Mouse (Mus musculus): ENCODE measurements around the gene Ank3.

The Ank3 gene

DNA sequence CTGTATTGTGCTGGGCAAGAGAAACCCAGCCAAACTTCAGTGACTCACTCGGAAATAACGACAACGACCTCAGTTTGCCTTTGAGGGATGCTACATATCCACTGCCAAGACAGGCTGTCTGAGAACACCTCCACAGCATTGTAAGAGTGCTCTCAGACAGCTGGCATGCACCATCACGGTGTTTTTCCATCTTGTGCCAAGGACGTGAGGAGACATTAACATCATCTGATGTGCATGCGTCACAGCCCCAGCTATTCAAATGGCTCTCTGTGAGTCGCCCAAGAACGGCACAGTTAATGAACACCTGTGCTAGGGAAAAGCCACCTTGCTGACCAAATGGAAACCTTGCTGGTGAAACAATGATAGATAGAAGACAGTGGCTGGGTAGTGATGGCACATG is 633.4 kb downstream of the Ank3 start:
- in situ Hi-C loops (cut with MboI, MseI): no loop called here

DNA sequence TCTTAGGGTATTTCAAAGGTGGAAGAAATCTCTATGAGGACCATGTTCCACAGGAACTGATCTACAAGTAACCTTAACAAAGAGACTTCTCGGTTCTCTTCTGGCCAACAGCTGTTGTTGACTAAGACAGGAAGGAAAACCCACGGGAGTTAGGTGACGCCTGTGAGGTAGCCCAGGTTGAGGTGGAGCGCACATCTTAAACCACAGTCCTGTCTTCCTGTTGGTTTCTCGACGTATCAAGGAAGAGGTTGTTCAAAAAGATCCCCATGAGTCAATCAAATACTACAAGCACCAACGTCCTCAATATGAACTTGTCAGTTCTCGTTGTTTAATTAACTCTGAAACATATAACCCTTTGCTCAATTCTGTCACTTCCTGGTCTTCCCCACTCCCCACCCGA is 634.4 kb downstream of the Ank3 start:
- in situ Hi-C loops (cut with MboI, MseI): no loop called here

DNA sequence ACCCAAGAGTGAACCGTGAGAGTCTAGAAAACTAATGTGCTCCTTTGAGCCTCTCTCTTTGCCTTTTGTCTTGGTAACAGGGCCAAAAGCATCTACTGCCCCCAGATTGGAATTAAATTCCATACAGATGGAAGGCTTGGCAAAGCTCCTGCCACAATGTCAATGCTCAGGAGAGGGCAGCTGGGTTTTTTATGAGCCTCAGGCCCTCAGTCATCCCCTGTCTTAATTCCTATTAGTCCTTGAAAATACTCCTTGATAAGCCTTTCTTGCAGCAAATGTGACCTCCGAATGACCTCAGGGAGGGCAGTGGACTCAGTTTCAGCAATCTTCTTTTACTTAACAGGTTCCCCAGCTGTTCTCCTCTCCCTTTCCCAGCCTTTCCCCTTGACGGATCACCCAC is 635.3 kb downstream of the Ank3 start:
- in situ Hi-C loops (cut with MboI, MseI): no loop called here

DNA sequence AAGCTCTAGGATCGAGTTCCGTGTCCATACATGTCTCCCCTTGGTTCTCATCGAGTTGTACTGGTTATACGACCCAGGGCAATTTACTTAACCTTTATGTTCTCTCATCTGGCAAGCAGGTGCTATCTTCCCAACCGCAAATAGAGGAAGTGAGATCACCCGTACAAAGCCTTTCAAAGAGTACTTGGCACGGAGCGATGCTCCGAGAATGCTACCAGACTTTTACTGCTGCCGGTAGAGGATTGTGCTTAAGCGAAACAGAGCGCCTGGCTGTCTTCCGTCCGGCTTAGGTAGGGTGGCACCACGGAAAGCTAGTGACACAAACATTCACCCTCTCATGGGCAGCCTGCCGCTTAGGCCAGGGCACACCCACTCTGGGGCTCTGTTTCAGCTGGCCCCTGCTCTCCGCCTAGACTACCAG is 641.3 kb downstream of the Ank3 start:
- in situ Hi-C loops (cut with MboI, MseI): loop anchor here (10.0 kb wide), 1 partner anchor 1705 kb away; no protein-coding TSS in a partner anchor

DNA sequence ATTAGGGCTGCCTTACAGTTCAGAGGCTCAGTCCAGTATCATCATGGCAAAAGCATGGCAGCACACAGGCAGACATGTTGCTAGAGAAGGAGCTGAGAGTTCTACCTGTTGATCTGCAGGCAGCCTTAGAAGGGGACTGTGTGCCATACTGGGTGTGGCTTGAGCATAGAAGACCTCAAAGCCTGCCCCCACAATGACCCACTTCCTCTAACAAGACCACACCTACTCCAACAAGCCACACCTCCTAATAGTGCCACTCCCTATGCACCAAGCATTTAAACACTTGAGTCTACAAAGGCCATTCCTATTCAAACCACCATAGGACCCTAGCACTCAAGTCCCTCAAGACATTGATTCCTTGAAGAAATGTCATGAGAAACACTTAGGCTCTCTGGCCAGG is 643.0 kb downstream of the Ank3 start:
- in situ Hi-C loops (cut with MboI, MseI): loop anchor here (10.0 kb wide), 1 partner anchor 1707 kb away; no protein-coding TSS in a partner anchor

DNA sequence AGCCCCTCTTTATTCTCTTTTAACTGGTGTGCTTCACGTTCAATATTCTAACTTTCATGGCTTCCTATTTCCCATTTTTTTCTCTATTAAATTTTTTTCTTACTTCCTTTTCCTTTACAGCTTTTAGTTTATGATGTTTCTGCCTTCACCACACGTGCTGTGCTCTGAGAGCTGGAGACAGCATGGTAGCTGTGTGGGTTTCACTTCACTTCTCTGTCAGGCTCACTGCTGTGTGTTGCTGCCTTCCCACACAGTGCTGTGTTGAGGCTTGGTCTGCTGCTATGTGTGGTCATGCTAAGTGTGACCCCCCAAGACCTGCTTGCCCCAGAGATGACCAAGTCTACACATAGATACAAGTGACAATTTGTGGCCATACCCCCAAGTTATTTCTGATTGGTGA is 647.1 kb downstream of the Ank3 start:
- in situ Hi-C loops (cut with MboI, MseI): loop anchor here (10.0 kb wide), 1 partner anchor 1711 kb away; no protein-coding TSS in a partner anchor

DNA sequence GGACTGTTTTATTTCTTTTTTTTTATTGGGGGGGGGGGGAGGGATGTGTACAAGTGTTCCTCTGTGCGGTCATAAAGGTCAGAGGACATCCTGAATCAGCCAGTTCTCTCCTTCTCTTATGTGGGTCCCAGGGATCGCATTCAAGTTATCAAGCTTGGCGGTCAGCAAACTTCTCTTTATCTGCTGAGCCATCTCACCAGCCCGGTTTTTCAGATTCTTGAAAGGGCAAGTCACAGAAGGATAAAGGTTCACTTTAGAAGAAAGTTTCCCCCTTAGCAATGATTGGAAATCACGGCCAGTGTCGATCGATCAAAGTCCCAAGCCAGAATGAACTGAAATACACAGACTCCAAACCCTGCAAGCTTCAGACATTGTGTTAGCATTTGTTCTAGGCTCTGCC is 651.2 kb downstream of the Ank3 start:
- in situ Hi-C loops (cut with MboI, MseI): loop anchor here (10.0 kb wide), 2 partner anchors 1475 to 1715 kb away; no protein-coding TSS in a partner anchor

DNA sequence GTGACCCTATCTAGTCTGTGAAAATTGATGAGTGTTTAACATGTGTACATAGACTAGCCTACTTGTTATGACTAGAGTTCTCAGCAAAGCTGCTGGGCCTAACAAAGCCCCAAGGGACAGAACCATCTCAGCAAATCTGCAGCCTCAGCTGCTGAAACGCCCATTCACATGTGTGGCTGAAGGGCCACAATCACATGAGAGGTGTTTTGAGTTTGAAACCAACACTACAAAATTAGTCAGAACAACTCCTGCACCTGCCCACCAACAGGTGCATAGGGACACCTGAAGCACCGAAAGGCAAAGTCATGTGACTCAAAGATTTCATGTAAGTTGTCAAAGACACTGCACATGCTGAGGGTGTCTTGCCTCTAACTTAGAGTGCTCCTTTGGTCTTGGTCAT is 656.7 kb downstream of the Ank3 start:
- in situ Hi-C loops (cut with MboI, MseI): loop anchor here (10.0 kb wide), 1 partner anchor 1470 kb away; no protein-coding TSS in a partner anchor

DNA sequence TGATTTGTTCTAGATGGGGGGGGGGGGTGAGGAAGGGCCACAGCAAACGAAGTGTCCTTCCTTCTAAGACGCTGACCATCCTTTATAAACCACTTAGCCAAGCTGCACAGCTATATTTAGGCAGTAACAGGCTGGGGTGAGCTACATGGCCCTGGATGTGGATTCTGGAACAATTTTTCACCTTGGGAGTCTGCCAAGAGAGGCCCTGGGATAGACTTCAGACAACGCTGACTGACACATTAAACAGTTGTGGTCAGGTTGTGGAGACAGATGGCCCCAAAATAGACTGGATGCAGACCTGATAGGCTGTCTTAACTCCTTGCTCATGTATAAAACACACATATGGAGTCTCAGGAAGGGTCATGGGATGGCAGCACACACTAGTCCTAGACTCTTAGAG is 658.5 kb downstream of the Ank3 start:
- in situ Hi-C loops (cut with MboI, MseI): loop anchor here (10.0 kb wide), 1 partner anchor 1468 kb away; no protein-coding TSS in a partner anchor

DNA sequence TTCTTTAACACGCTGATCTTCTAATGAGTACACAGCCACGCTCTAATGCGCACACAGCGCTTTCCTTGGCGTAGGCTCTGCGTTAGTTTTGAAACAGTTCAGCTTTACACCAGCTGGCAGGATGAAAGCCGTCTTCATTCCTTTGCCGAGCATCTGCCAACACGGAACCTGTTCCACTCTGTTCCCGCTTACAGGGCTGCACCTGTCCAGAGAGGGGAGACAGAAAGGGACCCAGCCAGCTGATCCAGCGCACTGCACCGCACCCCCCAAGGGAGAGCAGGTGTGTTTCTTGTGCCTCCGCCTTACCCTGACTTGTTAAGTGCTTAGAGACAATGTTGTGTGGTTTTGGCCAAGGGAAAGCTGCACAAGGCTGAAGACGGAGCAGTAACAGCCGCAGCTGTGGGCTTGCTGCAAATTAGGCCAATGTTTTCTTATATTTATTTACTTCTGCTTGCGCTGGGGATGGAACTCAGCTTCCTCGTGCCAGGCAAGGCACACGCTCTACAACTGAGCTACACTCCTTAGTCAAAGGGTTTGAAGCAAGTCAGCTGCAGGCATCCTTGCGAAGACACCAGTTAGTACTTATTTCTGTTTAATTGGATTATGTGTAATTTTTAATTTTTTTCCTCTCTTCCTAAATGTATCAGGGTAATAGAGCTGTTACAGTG is 661.6 kb downstream of the Ank3 start:
- in situ Hi-C loops (cut with MboI, MseI): no loop called here

DNA sequence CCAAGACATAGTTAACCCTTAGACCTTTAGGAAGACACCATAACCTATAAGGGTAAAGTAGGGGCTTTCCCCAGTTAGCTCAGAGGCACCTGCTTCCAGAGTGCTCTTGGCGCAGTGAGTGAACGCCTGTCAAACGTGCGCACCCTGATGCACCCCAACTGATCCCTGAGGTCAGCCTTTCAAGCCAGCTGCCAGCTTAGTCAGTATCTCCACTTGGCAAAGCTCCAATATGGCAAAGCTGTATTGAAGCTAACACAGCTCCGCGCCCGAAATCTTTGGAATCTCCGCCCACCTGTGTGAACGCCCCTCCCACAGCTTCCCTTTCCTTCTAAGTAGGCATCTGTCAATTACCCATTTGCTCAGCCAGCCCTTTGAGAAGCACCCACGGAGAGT is 662.1 kb downstream of the Ank3 start:
- in situ Hi-C loops (cut with MboI, MseI): no loop called here

DNA sequence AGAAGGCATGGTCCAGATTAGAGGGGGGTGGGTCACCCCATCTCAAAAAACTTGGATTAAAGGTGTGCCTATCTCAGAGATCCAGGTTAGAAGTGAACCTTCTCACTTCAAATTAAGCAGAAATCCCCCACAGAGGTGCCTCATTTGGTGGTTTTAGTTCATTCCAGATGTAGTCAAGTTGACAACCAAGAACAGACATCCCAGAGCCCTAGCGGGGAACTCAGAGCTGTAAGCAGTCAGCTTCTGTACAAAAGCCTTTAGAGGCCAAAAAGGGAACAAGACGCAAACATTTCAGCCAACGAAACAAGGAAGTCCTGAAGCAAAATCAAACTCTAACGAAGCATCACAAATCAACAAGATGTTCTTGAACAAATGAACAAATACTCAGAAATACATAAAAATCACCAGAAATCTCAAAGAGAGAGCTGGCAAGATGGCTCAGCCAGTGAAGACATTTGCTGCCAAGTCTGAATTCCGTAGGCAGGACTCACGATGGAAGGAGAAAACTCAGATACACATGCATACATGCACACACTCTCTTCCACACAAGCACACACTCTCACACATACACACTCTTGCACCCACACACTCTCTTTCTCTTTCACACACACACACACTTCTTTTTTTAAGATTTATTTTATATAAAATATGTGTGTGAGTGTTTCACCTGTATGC is 665.4 kb downstream of the Ank3 start:
- in situ Hi-C loops (cut with MboI, MseI): no loop called here

DNA sequence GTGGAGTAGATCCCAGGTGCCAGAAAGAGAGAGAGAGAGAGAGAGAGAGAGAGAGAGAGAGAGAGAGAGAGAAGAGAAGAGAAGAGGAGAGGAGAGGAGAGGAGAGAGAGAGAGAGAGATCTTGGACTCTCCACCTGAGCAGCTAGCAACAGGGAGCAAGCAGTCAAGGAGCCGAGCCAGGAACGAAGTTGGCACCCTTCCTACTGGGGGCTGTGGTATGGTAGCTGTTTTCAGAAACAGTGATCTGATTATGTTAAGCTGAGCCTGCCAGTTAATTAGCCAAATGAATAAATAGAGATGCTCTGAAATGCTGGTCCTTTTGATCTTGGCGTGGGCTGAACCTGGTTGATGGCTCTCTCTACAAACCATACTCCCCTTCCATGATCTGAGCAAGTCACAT is 666.6 kb downstream of the Ank3 start:
- in situ Hi-C loops (cut with MboI, MseI): no loop called here

DNA sequence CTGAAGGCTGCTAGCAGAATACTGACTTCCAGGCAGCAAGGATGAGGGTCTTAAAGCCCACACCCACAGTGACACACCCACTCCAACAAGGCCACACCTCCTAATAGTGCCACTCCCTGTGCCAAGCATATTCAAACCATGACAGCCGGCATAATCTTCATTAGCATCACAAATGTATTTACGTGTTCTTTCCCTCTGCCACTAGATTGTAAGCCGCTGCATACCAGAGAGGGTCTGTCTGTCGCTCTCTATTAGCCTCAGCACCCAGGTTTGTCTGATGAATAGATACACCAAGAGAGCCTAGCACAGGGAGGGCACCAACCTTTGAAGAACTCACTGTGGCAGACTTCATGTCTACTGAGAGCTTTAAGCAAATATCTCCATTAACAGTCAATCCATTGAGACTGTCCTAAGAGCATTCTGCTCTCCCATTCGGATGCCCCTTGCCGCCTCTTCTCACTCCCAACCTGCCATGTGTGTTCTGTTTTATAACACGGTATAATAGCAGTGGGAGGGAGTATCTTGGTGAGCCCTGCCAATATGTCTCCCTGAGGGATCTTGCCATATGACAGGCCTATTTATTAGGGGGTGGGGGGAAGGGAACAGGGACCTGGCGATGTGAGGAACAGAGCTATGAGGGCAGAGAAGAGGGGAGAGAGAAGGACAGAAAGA is 668.1 kb downstream of the Ank3 start:
- in situ Hi-C loops (cut with MboI, MseI): no loop called here

DNA sequence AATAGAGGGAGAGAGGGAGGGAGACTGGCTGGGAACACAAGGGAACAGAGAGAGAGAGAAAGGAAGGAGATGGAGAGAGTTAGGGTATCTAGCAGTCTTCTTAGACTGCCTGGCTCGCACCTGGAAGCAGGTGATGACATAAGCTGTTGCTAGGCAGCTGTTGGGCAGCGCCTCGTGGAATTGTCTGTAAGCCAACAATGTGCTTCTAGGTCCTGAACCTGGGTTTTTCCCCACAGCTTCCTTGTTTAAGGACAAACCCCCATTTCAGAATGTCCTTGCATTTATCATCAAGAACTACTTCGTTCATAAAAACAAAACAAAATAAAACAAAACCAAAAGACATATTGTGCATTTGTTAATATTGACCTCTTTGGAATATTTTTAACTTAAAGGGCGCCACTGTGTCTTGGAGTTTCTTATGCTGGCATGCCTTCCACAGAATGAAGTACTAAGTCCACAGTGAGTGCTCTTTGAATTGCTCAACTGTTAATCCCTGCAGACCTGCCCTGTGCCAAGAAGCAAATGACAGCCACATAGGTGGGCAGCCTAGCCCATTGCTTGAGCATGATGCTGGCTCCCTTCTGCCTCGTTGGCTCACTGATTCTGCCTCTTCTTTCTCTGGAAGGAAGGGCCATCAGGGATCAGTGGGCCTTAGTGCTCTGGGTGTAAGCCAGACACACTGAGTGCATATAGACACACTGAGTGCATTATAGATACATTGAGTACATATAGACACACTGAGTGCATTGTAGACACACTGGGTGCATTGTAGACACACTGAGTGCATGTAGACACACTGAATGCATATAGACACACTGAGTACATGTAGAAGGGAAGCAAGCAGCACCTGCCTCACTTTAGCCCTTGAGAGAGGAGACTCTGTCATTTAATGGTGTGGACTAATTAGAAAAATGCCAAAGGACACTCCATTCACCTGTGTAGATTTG is 668.9 kb downstream of the Ank3 start:
- in situ Hi-C loops (cut with MboI, MseI): no loop called here

DNA sequence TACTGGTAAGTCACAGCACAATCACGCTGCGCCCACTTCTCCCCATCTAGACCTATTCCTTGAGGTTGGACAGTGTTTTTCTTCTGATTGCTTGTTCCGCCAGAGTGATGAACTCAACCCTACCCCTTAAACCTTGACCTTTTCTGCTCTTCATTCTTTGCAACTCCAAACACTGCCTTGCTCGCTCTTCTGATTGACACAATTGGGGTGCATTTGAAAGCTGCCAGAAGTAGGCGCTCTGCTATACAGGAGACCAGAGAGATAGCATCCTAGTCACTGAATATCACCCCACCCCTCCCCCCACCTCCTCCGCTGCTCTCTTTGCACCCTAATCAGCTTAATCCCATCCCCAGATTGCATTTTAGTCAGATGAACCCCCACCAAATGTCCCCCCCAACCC is 670.7 kb downstream of the Ank3 start:
- in situ Hi-C loops (cut with MboI, MseI): no loop called here

DNA sequence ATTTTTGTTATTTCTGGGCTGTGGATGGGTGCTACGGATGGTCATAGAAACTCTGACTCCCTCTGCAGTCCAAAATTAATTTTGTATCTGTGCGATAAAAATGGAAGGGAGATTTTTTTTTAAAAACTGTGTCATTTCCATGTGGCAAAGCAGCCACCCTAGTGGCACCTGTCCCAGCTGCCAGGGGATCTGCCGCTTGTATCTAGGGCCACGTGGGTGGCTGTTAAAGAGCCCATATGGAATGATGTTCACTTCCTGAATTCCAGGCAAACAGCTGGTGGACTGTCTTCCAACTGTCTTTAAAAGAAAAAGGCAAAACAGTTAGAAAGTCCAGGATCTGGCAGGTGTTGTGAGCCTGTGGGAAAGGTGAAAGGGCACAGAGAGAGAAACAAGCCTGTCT is 672.8 kb downstream of the Ank3 start:
- in situ Hi-C loops (cut with MboI, MseI): no loop called here

Data from regulatory T cell (primary cell).